Mouse (Mus musculus) forebrain, embryonic 12.5 days (tissue): ENCODE measurements around the gene Olfr536. TPM values are rescaled to one million over a fixed set of nuclear protein-coding genes. Genes with fewer than 3 reads are reported as not detected.
"Not testable (repeated sequence)": the region's sequence is repeated elsewhere in the genome, so short reads cannot be mapped to it uniquely, and the experiment has no call there.

Source experiments
- ATAC-seq: fragments of 200-750 bp; cut with Nextera tagmentation; 2 replicates; pipeline ENCODE4 v1.8.0; 2017; ENCODE audit warnings: moderate TSS enrichment; ENCODE audit not compliant: low FRiP score
- H3K27ac ChIP-seq: fragments of 300-500 bp; sonication (generic); 2 replicates; pipeline ENCODE4 v1.5.1; 2016; ENCODE audit warnings: mild to moderate bottlenecking
- H3K27me3 ChIP-seq: fragments of 300-500 bp; sonication (generic); 2 replicates; pipeline ENCODE4 v1.6.1; 2016; ENCODE audit warnings: mild to moderate bottlenecking
- H3K36me3 ChIP-seq: fragments of 300-500 bp; sonication (generic); replicated peaks from 2 replicates; pipeline ENCODE4 v1.6.1; 2016; ENCODE audit warnings: mild to moderate bottlenecking
- H3K4me1 ChIP-seq: fragments of 300-500 bp; sonication (generic); 2 replicates; pipeline ENCODE4 v1.6.1; 2016
- H3K4me2 ChIP-seq: fragments of 300-500 bp; sonication (generic); 2 replicates; pipeline ENCODE4 v1.6.1; 2016; ENCODE audit warnings: mild to moderate bottlenecking, moderate library complexity
- H3K4me3 ChIP-seq: fragments of 300-500 bp; sonication (generic); replicated peaks from 2 replicates; pipeline ENCODE4 v1.5.1; 2016; ENCODE audit warnings: mild to moderate bottlenecking
- H3K9ac ChIP-seq: fragments of 300-500 bp; sonication (generic); 2 replicates; pipeline ENCODE4 v1.6.1; 2016; ENCODE audit warnings: mild to moderate bottlenecking
- H3K9me3 ChIP-seq: fragments of 300-500 bp; sonication (generic); 2 replicates; pipeline ENCODE4 v1.6.1; 2016
- WGBS: fragments of 180-500 bp; shearing (Covaris S2); methylation state at CpG from one replicate; pipeline ENCODE4 v1.1.7; 2016; 5-methylcytosine and 5-hydroxymethylcytosine counted together
- polyA plus RNA-seq: library from polyadenylated mRNA; unstranded; fragments of >200 nt; fragmentation: Nextera tagmentation; extraction: Ambion mirVana; gene quantifications from 2 replicates; pipeline ENCODE4 v1.2.1, GENCODE M21; 2016

Olfr536 gene
- polyA plus RNA-seq: not detected in 2 replicates

GRCm38 (mm10) chr7:140507346-140508021, at the start of gene Olfr536:
Olfr536 (minus strand) TSS chr7:140507396.
- not testable (repeated sequence) for H3K27me3 ChIP-seq, H3K36me3 ChIP-seq, H3K27ac ChIP-seq, ATAC-seq, H3K4me1 ChIP-seq, H3K9ac ChIP-seq, H3K4me2 ChIP-seq, H3K4me3 ChIP-seq, H3K9me3 ChIP-seq
- whole genome bisulfite sequencing: 70% methylated on average over 2 of the region's 2 CpGs

- Histone ChIP-seq H3K4me3 (no peak overlapping the region), H3K9ac (no peak overlapping the region), H3K9me3 (no peaks in the 10 kb centered on the region), H3K4me2 (no peak overlapping the region), H3K4me1 (no peaks in the 10 kb centered on the region), H3K27ac (no peak overlapping the region), H3K36me3 (no peaks in the 10 kb centered on the region), H3K27me3 (no peaks in the 10 kb centered on the region)
- no peak for ATAC-seq
- 77% methylated on average over 2 of the region's 2 CpGs for WGBS
These were observed 32.5 kb upstream of the Olfr536 start for GRCm38 (mm10) chr7:140539746-140540145.

GRCm38 (mm10) chr7:140494702-140495101, 12.5 kb downstream of the Olfr536 start:
- H3K4me3 ChIP-seq: no peak overlapping the region
- no peaks in the 10 kb centered on the region for H3K27me3 ChIP-seq
- no peaks in the 10 kb centered on the region for H3K9me3 ChIP-seq
- no peak overlapping the region for H3K4me2 ChIP-seq
- H3K4me1 ChIP-seq: no peaks in the 10 kb centered on the region
- no peak overlapping the region for H3K27ac ChIP-seq
- no peak overlapping the region for H3K9ac ChIP-seq
- ATAC-seq: no peak
- no peaks in the 10 kb centered on the region for H3K36me3 ChIP-seq

- no peak overlapping the region for H3K4me2 ChIP-seq
- no peak overlapping the region for H3K4me3 ChIP-seq
- H3K27ac ChIP-seq: no peak overlapping the region
- ATAC-seq: no peak
- no peaks in the 10 kb centered on the region for H3K9me3 ChIP-seq
- 42% methylated on average over 2 of the region's 2 CpGs for WGBS
- no peaks in the 10 kb centered on the region for H3K4me1 ChIP-seq
- no peaks in the 10 kb centered on the region for H3K27me3 ChIP-seq
- H3K36me3 ChIP-seq: no peaks in the 10 kb centered on the region
- no peak overlapping the region for H3K9ac ChIP-seq
These were observed 13.0 kb downstream of the Olfr536 start for GRCm38 (mm10) chr7:140494231-140494630.

GRCm38 (mm10) chr7:140488981-140489380, 18.2 kb downstream of the Olfr536 start:
- no peaks in the 10 kb centered on the region for H3K27me3 ChIP-seq
- no peak for ATAC-seq
- no peak overlapping the region for H3K9ac ChIP-seq
- no peaks in the 10 kb centered on the region for H3K36me3 ChIP-seq
- H3K4me2 ChIP-seq: no peak overlapping the region
- no peaks in the 10 kb centered on the region for H3K4me1 ChIP-seq
- H3K9me3 ChIP-seq: no peaks in the 10 kb centered on the region
- no peak overlapping the region for H3K27ac ChIP-seq
- no peak overlapping the region for H3K4me3 ChIP-seq
- 84% methylated on average over 1 of the region's 1 CpGs for WGBS

GRCm38 (mm10) chr7:140483916-140484315, 23.3 kb downstream of the Olfr536 start, which contains the start of gene Olfr535:
Olfr535 (plus strand) TSS chr7:140484216.
- Histone ChIP-seq H3K27me3 (no peaks in the 10 kb centered on the region), H3K4me1 (no peaks in the 10 kb centered on the region), H3K9me3 (no peaks in the 10 kb centered on the region), H3K9ac (no peak within 1 kb of the TSS), H3K4me2 (no peak within 1 kb of the TSS), H3K4me3 (no peak within 1 kb of the TSS), H3K36me3 (no peaks in the 10 kb centered on the region), H3K27ac (no peak within 1 kb of the TSS)
- no peak for ATAC-seq
- 81% methylated on average over 1 of the region's 1 CpGs for WGBS

- Histone ChIP-seq H3K4me2 (no peak overlapping the region), H3K4me3 (no peak overlapping the region), H3K4me1 (no peaks in the 10 kb centered on the region), H3K27ac (no peak overlapping the region), H3K27me3 (no peaks in the 10 kb centered on the region), H3K9me3 (no peaks in the 10 kb centered on the region), H3K36me3 (no peaks in the 10 kb centered on the region), H3K9ac (no peak overlapping the region)
- 91% methylated on average over 1 of the region's 1 CpGs for WGBS
- no peak for ATAC-seq
These were observed 28.5 kb downstream of the Olfr536 start for GRCm38 (mm10) chr7:140478733-140479132.

GRCm38 (mm10) chr7:140477886-140478285, 29.3 kb downstream of the Olfr536 start:
- ATAC-seq: no peak
- Histone ChIP-seq H3K4me1 (no peaks in the 10 kb centered on the region), H3K4me2 (no peak overlapping the region), H3K4me3 (no peak overlapping the region), H3K27me3 (no peaks in the 10 kb centered on the region), H3K36me3 (no peaks in the 10 kb centered on the region), H3K9ac (no peak overlapping the region), H3K9me3 (no peaks in the 10 kb centered on the region), H3K27ac (no peak overlapping the region)
- 72% methylated on average over 1 of the region's 1 CpGs for WGBS

- 86% methylated on average over 1 of the region's 1 CpGs for WGBS
These were observed 44.1 kb downstream of the Olfr536 start, which contains the start of gene Olfr533 for GRCm38 (mm10) chr7:140463070-140463469. Olfr533 (plus strand) TSS chr7:140463370.

More at GRCm38 (mm10) chr7:140463070-140463469, 44.1 kb downstream of the Olfr536 start, which contains the start of gene Olfr533:
- not testable (repeated sequence) for H3K4me2 ChIP-seq, H3K27ac ChIP-seq, H3K36me3 ChIP-seq, H3K4me1 ChIP-seq, H3K27me3 ChIP-seq, H3K9ac ChIP-seq, H3K9me3 ChIP-seq, H3K4me3 ChIP-seq, ATAC-seq

Other genes starting within 250 kb of the Olfr536 start
- not detected in 2 replicates for gene Olfr525, start 186.5 kb downstream of the Olfr536 start, polyA plus RNA-seq
- gene Olfr527, start 173.4 kb downstream of the Olfr536 start, polyA plus RNA-seq: not detected in 2 replicates
- gene Olfr60, start 145.7 kb downstream of the Olfr536 start, polyA plus RNA-seq: not detected in 2 replicates
- gene Olfr530, start 131.1 kb downstream of the Olfr536 start, polyA plus RNA-seq: not detected in 2 replicates
- gene Olfr531, start 104.5 kb downstream of the Olfr536 start, polyA plus RNA-seq: not detected in 2 replicates
- gene Olfr532, start 85.8 kb downstream of the Olfr536 start, polyA plus RNA-seq: not detected in 2 replicates
- gene Olfr533, start 44.0 kb downstream of the Olfr536 start, polyA plus RNA-seq: not detected in 2 replicates
- not detected in 2 replicates for gene Olfr535, start 23.2 kb downstream of the Olfr536 start, polyA plus RNA-seq
- not detected in 2 replicates for gene Olfr538, start 60.5 kb upstream of the Olfr536 start, polyA plus RNA-seq
- not detected in 2 replicates for gene Olfr46, start 93.9 kb upstream of the Olfr536 start, polyA plus RNA-seq
- gene Olfr61, start 121.6 kb upstream of the Olfr536 start, polyA plus RNA-seq: not detected in 2 replicates
- gene Olfr53, start 139.1 kb upstream of the Olfr536 start, polyA plus RNA-seq: not detected in 2 replicates
- gene Olfr539, start 152.5 kb upstream of the Olfr536 start, polyA plus RNA-seq: not detected in 2 replicates
- gene Olfr45, start 174.6 kb upstream of the Olfr536 start, polyA plus RNA-seq: not detected in 2 replicates
- not detected in 2 replicates for gene Olfr541, start 189.9 kb upstream of the Olfr536 start, polyA plus RNA-seq